Mouse (Mus musculus): ENCODE data around the gene Wdr4.
A peak's percentile ranks its signal among the peaks of the same experiment; 100 is the strongest.

DNA sequence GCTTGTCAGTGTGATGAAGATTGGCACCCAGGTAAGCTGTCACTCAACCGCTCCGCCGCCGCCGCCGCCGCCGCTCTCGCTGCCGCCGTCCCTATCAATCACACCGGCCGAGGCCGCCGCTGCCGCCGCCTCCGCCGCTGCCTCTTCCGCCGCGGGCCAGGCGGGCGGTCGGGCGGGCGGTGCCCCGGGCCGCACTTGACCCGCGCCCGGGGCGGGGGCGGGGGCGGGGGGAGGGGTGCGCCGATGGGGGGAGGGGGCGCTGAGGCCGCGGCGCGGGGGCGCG, 45.0 kb upstream of the Wdr4 start:
- TF ChIP-seq CTCF (IDR thresholded peaks at IDR 0.05; ENCODE audit: borderline replicate concordance, insufficient read depth, low read depth, low read length) (no peak), POLR2A (IDR thresholded peaks at IDR 0.05; ENCODE audit: borderline replicate concordance, insufficient read depth, low read length) (peak; percentile 21; the same call in 1 of the 2 replicates)

Measured in cerebellum, adult 2 months (tissue).